Mouse (Mus musculus) intestine, postnatal 0 days (tissue): ENCODE measurements at regions not wholly inside any gene's neighbourhood (a gene's known extent, or its start where the extent isn't known, plus 50 kb on each side); places are given as distances from the start of the nearest gene placed in this dataset.

Source experiments
- ATAC-seq: fragments of 200-750 bp; cut with Nextera tagmentation; 2 replicates; pipeline ENCODE4 v1.8.0; 2017; ENCODE audit warnings: mild to moderate bottlenecking, moderate TSS enrichment, moderate library complexity
- H3K27ac ChIP-seq: fragments of 300-500 bp; sonication (generic); 2 replicates; pipeline ENCODE4 v1.5.1; 2014; ENCODE audit warnings: mild to moderate bottlenecking, low read depth, low read length, moderate library complexity
- H3K27me3 ChIP-seq: fragments of 300-500 bp; sonication (generic); replicated peaks from 2 replicates; pipeline ENCODE4 v1.6.1; 2014; ENCODE audit warnings: low read length, mixed read lengths; ENCODE audit not compliant: control insufficient read depth, insufficient read depth
- H3K36me3 ChIP-seq: fragments of 300-500 bp; sonication (generic); 2 replicates; pipeline ENCODE4 v1.6.1; 2014; ENCODE audit warnings: mild to moderate bottlenecking, moderate library complexity; ENCODE audit not compliant: control insufficient read depth, insufficient read depth
- H3K4me1 ChIP-seq: fragments of 300-500 bp; sonication (generic); replicated peaks from 2 replicates; pipeline ENCODE4 v1.6.1; 2014; ENCODE audit warnings: antibody characterized with exemption, low read length, mixed read lengths; ENCODE audit not compliant: control insufficient read depth, insufficient read depth
- H3K4me2 ChIP-seq: fragments of 300-500 bp; sonication (generic); replicated peaks from 2 replicates; pipeline ENCODE4 v1.6.1; 2014; ENCODE audit warnings: low read depth, mild to moderate bottlenecking, moderate library complexity
- H3K4me3 ChIP-seq: fragments of 300-500 bp; sonication (generic); 2 replicates; pipeline ENCODE4 v1.5.1; 2014; ENCODE audit warnings: low read depth, low read length
- H3K9ac ChIP-seq: fragments of 300-500 bp; sonication (generic); 2 replicates; pipeline ENCODE4 v1.6.1; 2014; ENCODE audit warnings: mild to moderate bottlenecking, low read depth, low read length
- H3K9me3 ChIP-seq: fragments of 300-500 bp; sonication (generic); 2 replicates; pipeline ENCODE4 v1.6.1; 2016; ENCODE audit warnings: mixed run types; ENCODE audit not compliant: control insufficient read depth
- CTCF ChIP-seq: sonication (generic); IDR thresholded peaks from 2 replicates; pipeline ENCODE4 v1.5.1; 2016; ENCODE audit warnings: low read depth, mild to moderate bottlenecking, control low read depth, antibody characterized with exemption, moderate library complexity
- WGBS: fragments of 180-500 bp; shearing (Covaris S2); extraction: QIAGEN DNeasy Blood & Tissue Kit; methylation state at CpG from one replicate; pipeline ENCODE4 v1.1.7; 2014; 5-methylcytosine and 5-hydroxymethylcytosine counted together

- Histone ChIP-seq H3K9me3 (no peaks in the 10 kb centered on the region), H3K4me1 (no peaks in the 10 kb centered on the region), H3K4me2 (no peak overlapping the region), H3K4me3 (no peak overlapping the region), H3K36me3 (no peaks in the 10 kb centered on the region), H3K27ac (no peak overlapping the region), H3K27me3 (no peaks in the 10 kb centered on the region), H3K9ac (no peak overlapping the region)
- TF ChIP-seq CTCF: no peak
- ATAC-seq: no peak
- 67% methylated on average over 2 of the region's 2 CpGs for WGBS
These were observed 403.8 kb downstream of the Tmem161b start for GRCm38 (mm10) chr13:84625927-84626326.

GRCm38 (mm10) chr13:84626397-84626796 is 404.3 kb downstream of the Tmem161b start:
- Histone ChIP-seq H3K27ac (no peak overlapping the region), H3K9ac (no peak overlapping the region), H3K36me3 (no peaks in the 10 kb centered on the region), H3K9me3 (no peaks in the 10 kb centered on the region), H3K4me1 (no peaks in the 10 kb centered on the region), H3K4me3 (no peak overlapping the region), H3K27me3 (no peaks in the 10 kb centered on the region), H3K4me2 (no peak overlapping the region)
- no peak for ATAC-seq
- 61% methylated on average over 1 of the region's 1 CpGs for WGBS
- TF ChIP-seq CTCF: 0 out of 2 replicates have a peak, but pooled peaks have one; percentile 13

DNA sequence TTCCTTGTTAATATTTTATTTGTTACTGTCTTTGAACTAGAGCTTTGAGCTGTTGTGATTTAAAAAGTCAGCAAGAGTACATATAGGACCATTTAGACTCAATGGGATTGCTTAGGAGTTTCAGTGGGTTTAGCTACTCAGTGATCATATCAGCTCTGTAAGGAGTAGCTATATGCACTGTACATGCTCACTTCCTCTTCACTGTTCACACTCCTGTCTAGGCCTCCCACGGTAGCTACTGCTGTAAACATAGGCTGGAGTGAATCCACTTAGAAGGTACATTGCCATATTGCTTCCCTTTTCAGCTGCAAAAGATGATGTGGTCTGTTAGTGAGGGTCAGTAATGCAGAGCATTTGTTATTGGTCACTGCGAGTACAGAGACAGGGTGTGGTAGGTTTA is 408.6 kb downstream of the Tmem161b start:
- WGBS: 68% methylated on average over 2 of the region's 2 CpGs
- H3K9ac ChIP-seq: no peak overlapping the region
- ATAC-seq: no peak
- H3K4me2 ChIP-seq: no peak overlapping the region
- no peaks in the 10 kb centered on the region for H3K27me3 ChIP-seq
- no peak overlapping the region for H3K27ac ChIP-seq
- no peak overlapping the region for H3K4me3 ChIP-seq
- no peaks in the 10 kb centered on the region for H3K36me3 ChIP-seq
- no peak for TF ChIP-seq CTCF
- no peaks in the 10 kb centered on the region for H3K9me3 ChIP-seq
- H3K4me1 ChIP-seq: no peaks in the 10 kb centered on the region

- Histone ChIP-seq H3K4me2 (no peak overlapping the region), H3K27me3 (no peaks in the 10 kb centered on the region), H3K4me1 (no peaks in the 10 kb centered on the region), H3K27ac (no peak overlapping the region), H3K9me3 (no peaks in the 10 kb centered on the region), H3K9ac (no peak overlapping the region), H3K4me3 (no peak overlapping the region), H3K36me3 (no peaks in the 10 kb centered on the region)
- WGBS: 77% methylated on average over 5 of the region's 5 CpGs
- no peak for ATAC-seq
- TF ChIP-seq CTCF: no peak
These were observed 410.4 kb downstream of the Tmem161b start for GRCm38 (mm10) chr13:84632493-84632892.

GRCm38 (mm10) chr13:84636831-84637230 is 414.7 kb downstream of the Tmem161b start:
- Histone ChIP-seq H3K9ac (no peak overlapping the region), H3K36me3 (no peaks in the 10 kb centered on the region), H3K4me2 (no peak overlapping the region), H3K9me3 (no peaks in the 10 kb centered on the region), H3K4me3 (no peak overlapping the region), H3K4me1 (no peaks in the 10 kb centered on the region), H3K27ac (no peak overlapping the region), H3K27me3 (no peaks in the 10 kb centered on the region)
- ATAC-seq: no peak
- no peak for TF ChIP-seq CTCF

DNA sequence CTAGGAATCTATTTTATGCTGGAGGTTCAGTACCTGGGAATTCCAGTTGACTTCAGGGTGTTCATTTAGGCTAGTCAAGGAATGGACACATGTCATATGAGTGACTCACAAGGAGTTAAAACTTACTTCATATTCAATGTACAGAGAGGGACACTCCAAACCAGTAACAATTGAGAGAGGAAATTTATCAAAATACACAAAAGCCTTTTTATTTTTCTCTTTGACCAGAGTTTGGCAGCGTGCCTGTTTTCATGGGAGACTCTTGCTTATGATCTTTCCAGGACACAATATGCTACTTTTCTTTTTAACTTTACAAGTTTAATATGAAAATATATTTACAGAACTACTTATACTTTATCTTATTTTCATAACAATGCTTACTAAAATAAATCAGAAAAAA is 415.5 kb downstream of the Tmem161b start:
- no peaks in the 10 kb centered on the region for H3K9me3 ChIP-seq
- H3K27ac ChIP-seq: no peak overlapping the region
- TF ChIP-seq CTCF: no peak
- no peaks in the 10 kb centered on the region for H3K4me1 ChIP-seq
- H3K4me3 ChIP-seq: no peak overlapping the region
- no peaks in the 10 kb centered on the region for H3K27me3 ChIP-seq
- no peak for ATAC-seq
- H3K36me3 ChIP-seq: no peaks in the 10 kb centered on the region
- H3K9ac ChIP-seq: no peak overlapping the region
- H3K4me2 ChIP-seq: no peak overlapping the region
- WGBS: 84% methylated on average over 1 of the region's 1 CpGs

- Histone ChIP-seq H3K4me2 (no peak overlapping the region), H3K4me1 (no peaks in the 10 kb centered on the region), H3K4me3 (no peak overlapping the region), H3K9me3 (no peaks in the 10 kb centered on the region), H3K27ac (no peak overlapping the region), H3K36me3 (no peaks in the 10 kb centered on the region), H3K9ac (no peak overlapping the region), H3K27me3 (no peaks in the 10 kb centered on the region)
- TF ChIP-seq CTCF: no peak
- ATAC-seq: no peak
- 81% methylated on average over 4 of the region's 4 CpGs for WGBS
These were observed 416.4 kb downstream of the Tmem161b start for GRCm38 (mm10) chr13:84638401-84638934.
